Mouse (Mus musculus): Measurements from ENCODE around the gene Slc10a3.

Slc10a3 gene

GRCm38 (mm10) chrX:74372888-74373549, at the start of gene Slc10a3, which contains the start of gene Ubl4a:
Slc10a3 (minus strand) TSS chrX:74373349.
Ubl4a (minus strand) TSS chrX:74373218.
- WGBS, result 4% methylated on average over 25 of the region's 32 CpGs

GRCm38 (mm10) chrX:74408340-74408739, 35.2 kb upstream of the Slc10a3 start:
- 63% methylated on average over 2 of the region's 2 CpGs for WGBS

- WGBS, result 85% methylated on average over 3 of the region's 3 CpGs
Observed at GRCm38 (mm10) chrX:74400136-74400535, 27.0 kb upstream of the Slc10a3 start.

GRCm38 (mm10) chrX:74392535-74393443, 19.6 kb upstream of the Slc10a3 start, which contains the start of the genes Fam3a and Ikbkg:
Fam3a (minus strand) TSS chrX:74393272.
Ikbkg (plus strand) TSS chrX:74393290.
- 10% methylated on average over 30 of the region's 30 CpGs for WGBS

GRCm38 (mm10) chrX:74384451-74384850, 11.3 kb upstream of the Slc10a3 start:
- 72% methylated on average over 2 of the region's 2 CpGs for WGBS

- WGBS, result 4% methylated on average over 40 of the region's 49 CpGs
Observed at GRCm38 (mm10) chrX:74368209-74368909, 4.8 kb downstream of the Slc10a3 start.

GRCm38 (mm10) chrX:74367512-74367911, 5.6 kb downstream of the Slc10a3 start:
- 41% methylated on average over 10 of the region's 10 CpGs for WGBS

- 60% methylated on average over 11 of the region's 11 CpGs for WGBS
Observed at GRCm38 (mm10) chrX:74359171-74359570, 14.0 kb downstream of the Slc10a3 start.

GRCm38 (mm10) chrX:74357069-74357468, 16.1 kb downstream of the Slc10a3 start:
- 89% methylated on average over 3 of the region's 3 CpGs for WGBS

- WGBS, result 10% methylated on average over 11 of the region's 22 CpGs
Observed at GRCm38 (mm10) chrX:74353467-74353770, 19.7 kb downstream of the Slc10a3 start, which contains the start of gene Lage3. Lage3 (minus strand) TSS chrX:74353618.

GRCm38 (mm10) chrX:74352645-74353466, 20.3 kb downstream of the Slc10a3 start:
- 11% methylated on average over 13 of the region's 13 CpGs for WGBS

GRCm38 (mm10) chrX:74330166-74330930, 42.8 kb downstream of the Slc10a3 start:
- WGBS, result 27% methylated on average over 1 of the region's 2 CpGs

- 14% methylated on average over 10 of the region's 10 CpGs for WGBS
Observed at GRCm38 (mm10) chrX:74329215-74329671, 43.9 kb downstream of the Slc10a3 start.

- WGBS, result 1% methylated on average over 25 of the region's 30 CpGs
Observed at GRCm38 (mm10) chrX:74328725-74329161, 44.4 kb downstream of the Slc10a3 start, which contains the start of gene Plxna3. Plxna3 (plus strand) TSS chrX:74329066.
